Comparison of ENCODE assay signal across 15 mouse cellular contexts in genomic region chr7:6765240-6765639, GRCm38 (mm10). TPM values are rescaled to one million over a fixed set of nuclear protein-coding genes. Genes with fewer than 3 reads are reported as not detected.
DNase-seq lines count a peak whose midpoint lies in the region; ATAC-seq and TF ChIP-seq lines count a peak whose summit lies in the region.
"Had no signal": no experiment of that assay in that cellular context is flagged by ENCODE, and none has a peak within 500 bp of the region (broad histone marks: within the 10 kb centered on the region; RNA-seq: fewer than 3 reads in every experiment).

No protein-coding gene starts in this region.

- no peak overlapping the region for H3K4me2 ChIP-seq in heart, embryonic 13.5 days
- no peak overlapping the region for H3K4me2 ChIP-seq in embryonic facial prominence, embryonic 14.5 days (ENCODE audit: low read depth, low read length)
- H3K4me2 ChIP-seq in stomach, embryonic 14.5 days (replicated peaks; ENCODE audit: low read depth, low read length) = no peak overlapping the region

- no peak for DNase-seq in heart, adult 8-10 months (ENCODE audit: low spot score)
- peak; percentile 4 to 43 for DNase-seq in left cerebral cortex, postnatal 25 days (ENCODE audit: low spot score in 2 of 2)
- DNase-seq in left cerebral cortex, adult 2 months (ENCODE audit: extremely low spot score in 1 of 2, low spot score in 2 of 2) = no peak
- DNase-seq in embryonic facial prominence, embryonic 14.5 days (ENCODE audit: low spot score) = peak; percentile 92
- no peak for DNase-seq in Muller cell, postnatal 12 days (ENCODE audit: inconsistent ontology term)
- DNase-seq: cerebellum, postnatal 10 days; liver; spleen, adult 18-20 months; thymus, adult 2 months had no signal

- intact Hi-C loops in left cerebral cortex, postnatal 25 days (cut with DNase I) = no loop called here
- intact Hi-C loops in left cerebral cortex, adult 2 months (cut with DNase I) = no loop called here

- no peaks in the 10 kb centered on the region; the same call in 1 of the 2 replicates for H3K9me3 ChIP-seq in heart, embryonic 13.5 days
- no peaks in the 10 kb centered on the region for H3K9me3 ChIP-seq in embryonic facial prominence, embryonic 14.5 days (ENCODE audit: control insufficient read depth, low read length)
- H3K9me3 ChIP-seq in stomach, embryonic 14.5 days (ENCODE audit: control insufficient read depth, low read depth, low read length) = no peaks in the 10 kb centered on the region

- H3K4me3 ChIP-seq in heart, embryonic 13.5 days = no peak overlapping the region
- H3K4me3 ChIP-seq in left cerebral cortex, adult 2 months = no peak overlapping the region
- H3K4me3 ChIP-seq in embryonic facial prominence, embryonic 14.5 days (ENCODE audit: low read depth, low read length) = no peak overlapping the region
- H3K4me3 ChIP-seq in stomach, embryonic 14.5 days (ENCODE audit: low read depth, low read length) = no peak overlapping the region
- H3K4me3 ChIP-seq: layer of hippocampus, adult 2 months had no signal

- H3K4me1 ChIP-seq in heart, embryonic 13.5 days = peaks cover 17% of the 10 kb centered on the region
- H3K4me1 ChIP-seq in embryonic facial prominence, embryonic 14.5 days (ENCODE audit: control insufficient read depth, insufficient read depth, low read length) = peaks cover 14% of the 10 kb centered on the region
- H3K4me1 ChIP-seq in stomach, embryonic 14.5 days (ENCODE audit: control insufficient read depth, insufficient read depth, low read length) = peaks cover 8% of the 10 kb centered on the region; the same call in 1 of the 2 replicates

- no peaks in the 10 kb centered on the region for H3K27me3 ChIP-seq in heart, embryonic 13.5 days (replicated peaks)
- no peaks in the 10 kb centered on the region for H3K27me3 ChIP-seq in embryonic facial prominence, embryonic 14.5 days (replicated peaks; ENCODE audit: control insufficient read depth, insufficient read depth, low read length)
- no peaks in the 10 kb centered on the region for H3K27me3 ChIP-seq in stomach, embryonic 14.5 days (ENCODE audit: control insufficient read depth, insufficient read depth, low read length)
- H3K27me3 ChIP-seq: CH12.LX had no signal

- TF ChIP-seq CTCF in left cerebral cortex, adult 2 months (IDR thresholded peaks at IDR 0.05) = no peak

- ATAC-seq in heart, embryonic 13.5 days (ENCODE audit: extremely low read depth, insufficient number of reproducible peaks, low FRiP score, low TSS enrichment) = peak; percentile 60; the same call in 1 of the 2 replicates
- peak; percentile 93 for ATAC-seq in embryonic facial prominence, embryonic 14.5 days (ENCODE audit: low read depth)
- 0 out of 2 replicates have a peak, but pooled peaks have one; percentile 54 for ATAC-seq in stomach, embryonic 14.5 days (ENCODE audit: insufficient number of reproducible peaks, insufficient read depth, low FRiP score, low read depth)
- ATAC-seq: inflammation-experienced regulatory T-cells, adult 6 months had no signal

- H3K27ac ChIP-seq in heart, embryonic 13.5 days (replicated peaks) = 0 out of 2 replicates have a peak overlapping the region, but pooled peaks have one; percentile 21
- H3K27ac ChIP-seq in left cerebral cortex, adult 2 months = no peak overlapping the region
- H3K27ac ChIP-seq in embryonic facial prominence, embryonic 14.5 days (replicated peaks; ENCODE audit: low read depth, low read length) = peak overlapping the region; percentile 57; the same call in 1 of the 2 replicates
- no peak overlapping the region for H3K27ac ChIP-seq in stomach, embryonic 14.5 days (ENCODE audit: low read length)
- H3K27ac ChIP-seq: layer of hippocampus, adult 2 months had no signal

- peaks cover 13% of the 10 kb centered on the region for H3K36me3 ChIP-seq in heart, embryonic 13.5 days
- H3K36me3 ChIP-seq in embryonic facial prominence, embryonic 14.5 days (ENCODE audit: control insufficient read depth, insufficient read depth, low read length) = no peaks in the 10 kb centered on the region
- no peaks in the 10 kb centered on the region; the same call in 1 of the 2 replicates for H3K36me3 ChIP-seq in stomach, embryonic 14.5 days (ENCODE audit: control insufficient read depth, insufficient read depth, low read length)

- 24% methylated on average over 5 of the region's 5 CpGs for WGBS in heart, embryonic 13.5 days
- WGBS in embryonic facial prominence, embryonic 14.5 days = 17% methylated on average over 5 of the region's 5 CpGs
- WGBS in stomach, embryonic 14.5 days = 34% methylated on average over 5 of the region's 5 CpGs

- no peak overlapping the region for H3K9ac ChIP-seq in heart, embryonic 13.5 days
- no peak overlapping the region for H3K9ac ChIP-seq in embryonic facial prominence, embryonic 14.5 days (ENCODE audit: low read depth, low read length)
- H3K9ac ChIP-seq in stomach, embryonic 14.5 days (replicated peaks; ENCODE audit: low read depth, low read length) = no peak overlapping the region

RNA-seq across cellular contexts. Expression of gene Usp29, which starts 34.9 kb away (rescaled TPM):
- polyA plus RNA-seq in heart, embryonic 13.5 days (2015; fragmentation: Nextera tagmentation; extraction: Ambion mirVana) = 7.4 and 7.8 TPM in 2 replicates
- total RNA-seq in heart, adult 8-10 months (2022) = not detected
- total RNA-seq in left cerebral cortex, postnatal 25 days (2021) = 10 to 100 TPM; 41.2 to 43.8 TPM
- total RNA-seq in left cerebral cortex, adult 2 months (2021) = 10 to 100 TPM; 38.7 to 47.2 TPM
- polyA plus RNA-seq in embryonic facial prominence, embryonic 14.5 days (2014; fragmentation: Nextera tagmentation; extraction: Ambion mirVana) = 12.2 and 12.7 TPM in 2 replicates
- polyA plus RNA-seq in stomach, embryonic 14.5 days (2014; fragmentation: Nextera tagmentation; extraction: Ambion mirVana) = 9.1 TPM in 2 replicates
- total RNA-seq: CH12.LX; megakaryocyte progenitor cell, adult 5-6 weeks had no signal
- polyA plus RNA-seq: thymus, adult 2 months had no signal

RNA-seq across cellular contexts. Expression of gene Peg3, which starts 35.0 kb away (rescaled TPM):
- polyA plus RNA-seq in heart, embryonic 13.5 days (2015; fragmentation: Nextera tagmentation; extraction: Ambion mirVana) = 92.0 and 106 TPM in 2 replicates
- 1 to 10 TPM; 3.1 to 5.9 (median 4.3) TPM for total RNA-seq in heart, adult 8-10 months (2022)
- 100 to 1,000 TPM; 201 to 222 TPM for total RNA-seq in left cerebral cortex, postnatal 25 days (2021)
- 100 to 1,000 TPM; 217 to 241 TPM for total RNA-seq in left cerebral cortex, adult 2 months (2021)
- polyA plus RNA-seq in embryonic facial prominence, embryonic 14.5 days (2014; fragmentation: Nextera tagmentation; extraction: Ambion mirVana) = 356 and 388 TPM in 2 replicates
- 210 and 239 TPM in 2 replicates for polyA plus RNA-seq in stomach, embryonic 14.5 days (2014; fragmentation: Nextera tagmentation; extraction: Ambion mirVana)
- total RNA-seq: CH12.LX; megakaryocyte progenitor cell, adult 5-6 weeks had no signal
- polyA plus RNA-seq: inflammation-experienced regulatory T-cells, adult 6 months had no signal

Comparison
In these comparisons a context has a peak if more than half of its experiments do, and no peak if none do; other contexts are left out.
1. DNase-seq: peak in left cerebral cortex, postnatal 25 days (2 of 2) and embryonic facial prominence, embryonic 14.5 days (single experiment); none in heart, adult 8-10 months (single experiment), left cerebral cortex, adult 2 months (0 of 2) and Muller cell, postnatal 12 days (single experiment).
2. H3K27ac ChIP-seq: peak in heart, embryonic 13.5 days (single experiment) and embryonic facial prominence, embryonic 14.5 days (single experiment); none in left cerebral cortex, adult 2 months (single experiment) and stomach, embryonic 14.5 days (single experiment).
3. RNA of gene Usp29, which starts 34.9 kb away (total RNA-seq): 38.7 to 47.2 TPM in left cerebral cortex, adult 2 months and 41.2 to 43.8 TPM in left cerebral cortex, postnatal 25 days; not detected in heart, adult 8-10 months; every median in the first group is over 10 times any median in the second.
4. RNA of gene Peg3, which starts 35.0 kb away (total RNA-seq): 217 to 241 TPM in left cerebral cortex, adult 2 months and 201 to 222 TPM in left cerebral cortex, postnatal 25 days; 3.1 to 5.9 TPM in heart, adult 8-10 months; every median in the first group is over 10 times any median in the second.
5. Peak in every context shown above with its lines, with median percentiles within 50 percentile points of each other: ATAC-seq.